ENCODE assay signal across 14 mouse cellular contexts in the genomic region with DNA sequence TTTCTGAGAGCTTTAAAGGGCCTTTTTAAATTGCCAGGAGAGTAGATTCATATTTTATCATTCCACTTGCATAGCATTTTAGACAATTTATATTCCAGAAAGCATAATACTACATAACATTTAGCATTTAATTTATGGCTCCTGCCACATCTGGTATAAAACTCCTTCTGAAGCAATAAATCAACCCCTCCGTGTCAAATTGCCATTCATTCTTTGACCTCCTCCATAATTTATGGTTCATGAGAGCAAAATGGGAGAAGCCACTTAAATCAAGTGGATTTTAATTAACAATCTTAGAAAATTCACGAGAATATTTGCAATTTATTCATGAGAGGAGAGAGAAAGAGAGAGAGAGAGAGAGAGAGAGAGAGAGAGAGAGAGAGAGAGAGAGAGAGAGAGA.
DNase-seq lines count a peak whose midpoint lies in the region; ATAC-seq and TF ChIP-seq lines count a peak whose summit lies in the region.
"Had no signal": no experiment of that assay in that cellular context is flagged by ENCODE, and none has a peak within 500 bp of the region (broad histone marks: within the 10 kb centered on the region; RNA-seq: fewer than 3 reads in every experiment).

No protein-coding gene starts in this region.

- no peak overlapping the region for H3K4me3 ChIP-seq in forebrain, embryonic 10.5 days
- H3K4me3 ChIP-seq in hindbrain, embryonic 11.5 days (ENCODE audit: low read depth, low read length), result no peak overlapping the region
- H3K4me3 ChIP-seq in midbrain, embryonic 11.5 days (ENCODE audit: low read depth, low read length), result no peak overlapping the region
- H3K4me3 ChIP-seq: heart, embryonic 15.5 days; layer of hippocampus, adult 2 months had no signal

- 34% methylated on average over 2 of the region's 2 CpGs for WGBS in forebrain, embryonic 10.5 days
- WGBS in hindbrain, embryonic 11.5 days, result 27% methylated on average over 2 of the region's 2 CpGs
- WGBS in midbrain, embryonic 11.5 days, result 15% methylated on average over 2 of the region's 2 CpGs

- TF ChIP-seq CTCF in brain, embryonic 14.5 days (IDR thresholded peaks at IDR 0.05; ENCODE audit: borderline replicate concordance, extremely low read depth, insufficient read depth, insufficient read length), result no peak

- intact Hi-C loops in gastrocnemius, postnatal 36 days (cut with DNase I), result no loop called here

- H3K27ac ChIP-seq in forebrain, embryonic 10.5 days, result peak overlapping the region; percentile 72
- peak overlapping the region; percentile 62; the same call in 1 of the 2 replicates for H3K27ac ChIP-seq in hindbrain, embryonic 11.5 days (ENCODE audit: low read depth, low read length)
- H3K27ac ChIP-seq in midbrain, embryonic 11.5 days (ENCODE audit: low read depth, low read length), result peak overlapping the region; percentile 4
- H3K27ac ChIP-seq: heart, embryonic 15.5 days; layer of hippocampus, adult 2 months had no signal

- no peak overlapping the region for H3K9ac ChIP-seq in hindbrain, embryonic 11.5 days (ENCODE audit: low read depth, low read length)
- no peak overlapping the region for H3K9ac ChIP-seq in midbrain, embryonic 11.5 days (ENCODE audit: low read length)
- H3K9ac ChIP-seq: heart, embryonic 15.5 days had no signal

- H3K4me1 ChIP-seq in forebrain, embryonic 10.5 days, result peaks cover 33% of the 10 kb centered on the region
- 0 out of 2 replicates have a peak, but pooled peaks cover 2% of the 10 kb centered on the region for H3K4me1 ChIP-seq in hindbrain, embryonic 11.5 days (replicated peaks; ENCODE audit: control insufficient read depth, insufficient read depth, low read length)
- H3K4me1 ChIP-seq in midbrain, embryonic 11.5 days (ENCODE audit: control insufficient read depth, insufficient read depth, low read length), result peaks cover 20% of the 10 kb centered on the region
- H3K4me1 ChIP-seq: heart, embryonic 15.5 days had no signal

- no peak overlapping the region for H3K4me2 ChIP-seq in hindbrain, embryonic 11.5 days (replicated peaks; ENCODE audit: low read depth, low read length)
- H3K4me2 ChIP-seq in midbrain, embryonic 11.5 days, result 0 out of 2 replicates have a peak overlapping the region, but pooled peaks have one; percentile 7
- H3K4me2 ChIP-seq: heart, embryonic 15.5 days had no signal

- no peaks in the 10 kb centered on the region for H3K27me3 ChIP-seq in forebrain, embryonic 10.5 days (ENCODE audit: poor library complexity, severe bottlenecking)
- H3K27me3 ChIP-seq in hindbrain, embryonic 11.5 days (ENCODE audit: control insufficient read depth, insufficient read depth, low read length), result no peaks in the 10 kb centered on the region
- H3K27me3 ChIP-seq in midbrain, embryonic 11.5 days (ENCODE audit: control insufficient read depth, insufficient read depth, low read length), result no peaks in the 10 kb centered on the region
- H3K27me3 ChIP-seq: heart, embryonic 15.5 days had no signal

- peak; percentile 71 for DNase-seq in brain, embryonic 14.5 days (ENCODE audit: low read depth)
- DNase-seq in forebrain, embryonic 10.5 days (ENCODE audit: extremely low spot score, low spot score), result no peak
- DNase-seq in hindbrain, embryonic 11.5 days (ENCODE audit: low spot score), result peak; percentile 36
- peak; percentile 86 for DNase-seq in midbrain, embryonic 11.5 days (ENCODE audit: low spot score, missing footprints)
- DNase-seq in layer of hippocampus, postnatal 36 days, result no peak
- DNase-seq in adrenal gland, adult 8-10 months, result no peak
- DNase-seq in gastrocnemius, postnatal 36 days, result no peak
- DNase-seq: cerebellum, adult 11 months; lung, adult 2 months; lung, postnatal 4 days; right cerebral cortex, postnatal 25 days had no signal

- TF ChIP-seq POLR2A in brain, embryonic 14.5 days (IDR thresholded peaks at IDR 0.05; ENCODE audit: borderline replicate concordance, extremely low read depth, insufficient read depth, insufficient read length, poor library complexity, severe bottlenecking), result no peak

- no peaks in the 10 kb centered on the region for H3K9me3 ChIP-seq in forebrain, embryonic 10.5 days
- no peaks in the 10 kb centered on the region for H3K9me3 ChIP-seq in hindbrain, embryonic 11.5 days (ENCODE audit: control insufficient read depth, low read length)
- no peaks in the 10 kb centered on the region for H3K9me3 ChIP-seq in midbrain, embryonic 11.5 days (ENCODE audit: control insufficient read depth, low read length)
- H3K9me3 ChIP-seq: heart, embryonic 15.5 days had no signal

- ATAC-seq in hindbrain, embryonic 11.5 days (ENCODE audit: low FRiP score), result 0 out of 2 replicates have a peak, but pooled peaks have one; percentile 41
- ATAC-seq in midbrain, embryonic 11.5 days (ENCODE audit: low FRiP score), result no peak
- no peak for ATAC-seq in frontal cortex, adult (ENCODE audit: low TSS enrichment)

- H3K36me3 ChIP-seq in forebrain, embryonic 10.5 days (replicated peaks), result no peaks in the 10 kb centered on the region
- H3K36me3 ChIP-seq in hindbrain, embryonic 11.5 days (ENCODE audit: control insufficient read depth, insufficient read depth, low read length), result no peaks in the 10 kb centered on the region
- no peaks in the 10 kb centered on the region for H3K36me3 ChIP-seq in midbrain, embryonic 11.5 days (ENCODE audit: control insufficient read depth, insufficient read depth, low read length)
- H3K36me3 ChIP-seq: heart, embryonic 15.5 days had no signal

Comparison
In these comparisons a context has a peak if more than half of its experiments do, and no peak if none do; other contexts are left out.
1. DNase-seq: peak in brain, embryonic 14.5 days (single experiment), hindbrain, embryonic 11.5 days (single experiment) and midbrain, embryonic 11.5 days (single experiment); none in forebrain, embryonic 10.5 days (single experiment), layer of hippocampus, postnatal 36 days (0 of 2), adrenal gland, adult 8-10 months (single experiment) and gastrocnemius, postnatal 36 days (0 of 2).
2. H3K27ac ChIP-seq: peak in every context shown above with its lines; median percentile 72 in forebrain, embryonic 10.5 days; 62 in hindbrain, embryonic 11.5 days; 4 in midbrain, embryonic 11.5 days.